Mouse (Mus musculus) NIH3T3 (cell line): ENCODE results near the gene Ifitm7.
"Not testable (repeated sequence)": the region's sequence is repeated elsewhere in the genome, so short reads cannot be mapped to it uniquely, and the experiment has no call there.

Experiments used
- DNase-seq: peaks from one replicate; pipeline ENCODE4 v3.0.0-alpha.2; 2012; ENCODE audit warnings: low read depth

Ifitm7 gene

GRCm38 (mm10) chr16:13977026-13977425 lies 9.7 kb downstream of the Ifitm7 start:
- not testable (repeated sequence) for DNase-seq

GRCm38 (mm10) chr16:13976358-13976896 lies 10.3 kb downstream of the Ifitm7 start:
- DNase-seq, result not testable (repeated sequence)

- DNase-seq, result no peak
These were observed 14.6 kb downstream of the Ifitm7 start for GRCm38 (mm10) chr16:13972051-13972450.

- peak; percentile 34 for DNase-seq
These were observed 17.6 kb downstream of the Ifitm7 start for GRCm38 (mm10) chr16:13969096-13969495.

- DNase-seq, result peak; percentile 9
These were observed 24.6 kb downstream of the Ifitm7 start for GRCm38 (mm10) chr16:13962053-13962452.

GRCm38 (mm10) chr16:13951245-13951644 lies 35.4 kb downstream of the Ifitm7 start:
- DNase-seq, result no peak

- no peak for DNase-seq
These were observed 40.4 kb downstream of the Ifitm7 start for GRCm38 (mm10) chr16:13946306-13946705.

- no peak for DNase-seq
These were observed 41.5 kb downstream of the Ifitm7 start for GRCm38 (mm10) chr16:13945153-13945552.

GRCm38 (mm10) chr16:13944752-13945151 lies 41.9 kb downstream of the Ifitm7 start:
- DNase-seq, result no peak

- no peak for DNase-seq
These were observed 42.5 kb downstream of the Ifitm7 start for GRCm38 (mm10) chr16:13944178-13944577.

- no peak for DNase-seq
These were observed 45.8 kb downstream of the Ifitm7 start for GRCm38 (mm10) chr16:13940847-13941395.

- DNase-seq, result no peak
These were observed 46.4 kb downstream of the Ifitm7 start for GRCm38 (mm10) chr16:13940139-13940846.
